Mouse (Mus musculus) CH12.LX (cell line): ENCODE data around the gene Phf21a. TPM values are rescaled to one million over a fixed set of nuclear protein-coding genes. Genes with fewer than 3 reads are reported as not detected.

Source experiments
- DNase-seq: peaks from one replicate; pipeline ENCODE4 v3.0.0-alpha.2; 2013; ENCODE audit errors: extremely low read depth
- H3K27ac ChIP-seq: 2 replicates; pipeline ENCODE4 v1.5.1; 2012; ENCODE audit warnings: low read depth, mild to moderate bottlenecking, control low read depth, moderate library complexity; ENCODE audit not compliant: insufficient read depth
- H3K27me3 ChIP-seq: replicated peaks from 2 replicates; pipeline ENCODE3; 2012; ENCODE audit warnings: inconsistent platforms
- H3K36me3 ChIP-seq, 2 experiments: replicated peaks in 1 of 2; 2 replicates each; pipeline versions ENCODE3 to v1.6.1; 2012; ENCODE audit warnings: inconsistent platforms in 1 of 2, low read length in 1 of 2, mild to moderate bottlenecking in 1 of 2, mixed read lengths in 1 of 2, moderate library complexity in 1 of 2; ENCODE audit not compliant: control insufficient read depth in 1 of 2, insufficient read depth in 1 of 2
- H3K4me1 ChIP-seq, 2 experiments: 2 replicates each; pipeline ENCODE4 v1.6.1; 2012; ENCODE audit warnings: inconsistent platforms in 1 of 2, moderate library complexity in 1 of 2; ENCODE audit not compliant: insufficient read depth in 2 of 2, control insufficient read depth in 1 of 2
- H3K4me2 ChIP-seq: 2 replicates; pipeline ENCODE4 v1.6.1; 2012; ENCODE audit warnings: low read depth, mild to moderate bottlenecking, control low read depth; ENCODE audit not compliant: poor library complexity, insufficient read depth, severe bottlenecking
- H3K4me3 ChIP-seq, 3 experiments: fragments of 150-350 bp in 1 of 3; sonication (generic) in 1 of 3; replicated peaks in 1 of 3; 2 replicates each; pipeline versions ENCODE3 to v1.5.1; 2011 to 2012; ENCODE audit warnings: low read depth in 2 of 3, low read length in 2 of 3, mild to moderate bottlenecking in 2 of 3, moderate library complexity in 2 of 3, control low read depth in 1 of 3, improper control_type of control experiment in 1 of 3, inconsistent platforms in 1 of 3, mixed read lengths in 1 of 3; ENCODE audit not compliant: poor library complexity in 1 of 3
- H3K79me2 ChIP-seq: replicated peaks from 2 replicates; pipeline ENCODE4 v1.6.1; 2012; ENCODE audit warnings: mild to moderate bottlenecking, moderate library complexity; ENCODE audit not compliant: control insufficient read depth, poor library complexity, insufficient read depth, severe bottlenecking; ENCODE audit errors: extremely low read depth
- H3K9ac ChIP-seq: 2 replicates; pipeline ENCODE4 v1.6.1; 2012; ENCODE audit warnings: low read depth, mild to moderate bottlenecking, control low read depth, moderate library complexity; ENCODE audit not compliant: insufficient read depth
- H3K9me3 ChIP-seq: replicated peaks from 2 replicates; pipeline ENCODE3; 2012; ENCODE audit warnings: low read length, inconsistent platforms, mixed read lengths
- CHD1 ChIP-seq: IDR thresholded peaks from 2 replicates; pipeline ENCODE4 v1.6.1; 2012; ENCODE audit warnings: low read depth, low read length, improper control_type of control experiment, inconsistent platforms
- CHD2 ChIP-seq: IDR thresholded peaks from 2 replicates; pipeline ENCODE4 v1.6.1; 2011; ENCODE audit warnings: low read length, improper control_type of control experiment
- CTCF ChIP-seq, 2 experiments: IDR thresholded peaks in 1 of 2; conservative IDR thresholded peaks in 1 of 2; 2 replicates each; pipeline ENCODE4 v1.5.1; 2011 to 2012; ENCODE audit warnings: low read depth in 2 of 2, low read length in 2 of 2, improper control_type of control experiment in 1 of 2, inconsistent platforms in 1 of 2, mild to moderate bottlenecking in 1 of 2, moderate library complexity in 1 of 2
- E2F4 ChIP-seq: IDR thresholded peaks from 2 replicates; pipeline ENCODE4 v1.6.1; 2011; ENCODE audit warnings: low read depth, low read length, improper control_type of control experiment; ENCODE audit not compliant: insufficient replicate concordance
- ELF1 ChIP-seq: IDR thresholded peaks from 2 replicates; pipeline ENCODE4 v1.6.1; 2014; ENCODE audit warnings: low read depth, mild to moderate bottlenecking, inconsistent platforms, low read length, improper control_type of control experiment
- EP300 ChIP-seq: IDR thresholded peaks from 2 replicates; pipeline ENCODE4 v1.6.1; 2011; ENCODE audit warnings: low read length, improper control_type of control experiment
- ETS1 ChIP-seq: conservative IDR thresholded peaks from 2 replicates; pipeline ENCODE4 v1.6.1; 2012; ENCODE audit warnings: low read depth, mild to moderate bottlenecking, inconsistent platforms, low read length, improper control_type of control experiment, moderate library complexity
- HCFC1 ChIP-seq: IDR thresholded peaks from 2 replicates; pipeline ENCODE4 v1.6.1; 2012; ENCODE audit warnings: low read depth, mild to moderate bottlenecking, inconsistent platforms, low read length, improper control_type of control experiment
- IRF4 ChIP-seq: IDR thresholded peaks from 2 replicates; pipeline ENCODE4 v1.6.1; 2014; ENCODE audit warnings: low read depth, mild to moderate bottlenecking, inconsistent platforms, low read length, improper control_type of control experiment
- JUND ChIP-seq: conservative IDR thresholded peaks from 2 replicates; pipeline ENCODE4 v1.6.1; 2011; ENCODE audit warnings: low read depth, low read length, improper control_type of control experiment
- MAFK ChIP-seq: IDR thresholded peaks from 2 replicates; pipeline ENCODE4 v1.6.1; 2011; ENCODE audit warnings: low read length, improper control_type of control experiment; ENCODE audit not compliant: insufficient replicate concordance
- MAZ ChIP-seq: IDR thresholded peaks from 2 replicates; pipeline ENCODE4 v1.6.1; 2012; ENCODE audit warnings: low read depth, mild to moderate bottlenecking, inconsistent platforms, low read length, improper control_type of control experiment, moderate library complexity
- MXI1 ChIP-seq: IDR thresholded peaks from 2 replicates; pipeline ENCODE4 v1.6.1; 2011; ENCODE audit warnings: mild to moderate bottlenecking, low read depth, low read length, improper control_type of control experiment
- NELFE ChIP-seq: IDR thresholded peaks from 2 replicates; pipeline ENCODE4 v1.6.1; 2011; ENCODE audit warnings: low read depth, low read length, improper control_type of control experiment
- NRF1 ChIP-seq: IDR thresholded peaks from 2 replicates; pipeline ENCODE4 v1.6.1; 2014; ENCODE audit warnings: low read depth, mild to moderate bottlenecking, inconsistent platforms, low read length, improper control_type of control experiment, moderate library complexity
- PAX5 ChIP-seq: IDR thresholded peaks from 2 replicates; pipeline ENCODE4 v1.6.1; 2012; ENCODE audit warnings: low read length, inconsistent platforms, mixed read lengths
- POLR2A ChIP-seq: IDR thresholded peaks from 2 replicates; pipeline ENCODE4 v1.6.1; 2011; ENCODE audit warnings: low read depth, mild to moderate bottlenecking, improper control_type of control experiment, low read length
- POLR2AphosphoS2 ChIP-seq: IDR thresholded peaks from 2 replicates; pipeline ENCODE4 v1.6.1; 2011; ENCODE audit warnings: low read depth, low read length, improper control_type of control experiment
- RAD21 ChIP-seq: IDR thresholded peaks from 2 replicates; pipeline ENCODE4 v1.6.1; 2011; ENCODE audit warnings: low read depth, mild to moderate bottlenecking, low read length, improper control_type of control experiment, moderate library complexity
- SMC3 ChIP-seq: IDR thresholded peaks from 2 replicates; pipeline ENCODE4 v1.6.1; 2011; ENCODE audit warnings: low read depth, low read length, improper control_type of control experiment
- TBP ChIP-seq: conservative IDR thresholded peaks from 2 replicates; pipeline ENCODE4 v1.6.1; 2011; ENCODE audit warnings: low read depth, low read length, improper control_type of control experiment
- TCF12 ChIP-seq: IDR thresholded peaks from 2 replicates; pipeline ENCODE4 v1.6.1; 2014; ENCODE audit warnings: low read depth, mild to moderate bottlenecking, inconsistent platforms, low read length, improper control_type of control experiment
- UBTF ChIP-seq: IDR thresholded peaks from 2 replicates; pipeline ENCODE4 v1.6.1; 2012; ENCODE audit warnings: low read depth, mild to moderate bottlenecking, inconsistent platforms, low read length, improper control_type of control experiment, moderate library complexity
- USF1 ChIP-seq: IDR thresholded peaks from 2 replicates; pipeline ENCODE4 v1.6.1; 2014; ENCODE audit warnings: low read depth, mild to moderate bottlenecking, inconsistent platforms, low read length, improper control_type of control experiment
- USF2 ChIP-seq: conservative IDR thresholded peaks from 2 replicates; pipeline ENCODE4 v1.6.1; 2011; ENCODE audit warnings: low read depth, low read length, improper control_type of control experiment
- ZC3H11A ChIP-seq: IDR thresholded peaks from 2 replicates; pipeline ENCODE4 v1.6.1; 2012; ENCODE audit warnings: low read depth, mild to moderate bottlenecking, inconsistent platforms, low read length, improper control_type of control experiment
- ZKSCAN1 ChIP-seq: IDR thresholded peaks from 2 replicates; pipeline ENCODE4 v1.6.1; 2012; ENCODE audit warnings: low read depth, inconsistent platforms, low read length, improper control_type of control experiment, borderline replicate concordance
- ZNF384 ChIP-seq: IDR thresholded peaks from 2 replicates; pipeline ENCODE4 v1.6.1; 2012; ENCODE audit warnings: low read depth, low read length, improper control_type of control experiment, inconsistent platforms
- dilution Hi-C: fragments of 300-500 bp; cut with MboI; formaldehyde crosslinking; loops from 2 replicates; pipeline ENCODE4 v1.14.3; 2020; ENCODE audit warnings: low sequenced_read_pairs; ENCODE audit not compliant: extremely low pct_unique_long_range_greater_than_20kb, extremely low pct_ligation_motif_present
- in situ Hi-C: fragments of 300-500 bp; cut with MboI; formaldehyde crosslinking; loops from 3 replicates; pipeline ENCODE4 v1.14.3; 2019; ENCODE audit warnings: low sequenced_read_pairs, low pct_ligation_motif_present, low pct_unique_long_range_greater_than_20kb, mixed read lengths
- polyA plus RNA-seq: library from polyadenylated mRNA; unstranded; fragments of >175 nt; gene quantifications from 2 replicates; pipeline ENCODE4 v1.2.1, GENCODE M21; 2012; ENCODE audit warnings: low read depth; ENCODE audit not compliant: insufficient read length
- total RNA-seq, 2 experiments: library from RNA; depleted of rRNA; stranded (reverse); fragments of 300-350 nt in 1 of 2; fragments of >200 nt in 1 of 2; gene quantifications; 2 replicates each; pipeline ENCODE4 v1.2.3; 2012 to 2014

Phf21a gene
- total and polyA plus RNA-seq, 3 experiments = 10.2 to 24.5 (median 12.0) TPM

DNA sequence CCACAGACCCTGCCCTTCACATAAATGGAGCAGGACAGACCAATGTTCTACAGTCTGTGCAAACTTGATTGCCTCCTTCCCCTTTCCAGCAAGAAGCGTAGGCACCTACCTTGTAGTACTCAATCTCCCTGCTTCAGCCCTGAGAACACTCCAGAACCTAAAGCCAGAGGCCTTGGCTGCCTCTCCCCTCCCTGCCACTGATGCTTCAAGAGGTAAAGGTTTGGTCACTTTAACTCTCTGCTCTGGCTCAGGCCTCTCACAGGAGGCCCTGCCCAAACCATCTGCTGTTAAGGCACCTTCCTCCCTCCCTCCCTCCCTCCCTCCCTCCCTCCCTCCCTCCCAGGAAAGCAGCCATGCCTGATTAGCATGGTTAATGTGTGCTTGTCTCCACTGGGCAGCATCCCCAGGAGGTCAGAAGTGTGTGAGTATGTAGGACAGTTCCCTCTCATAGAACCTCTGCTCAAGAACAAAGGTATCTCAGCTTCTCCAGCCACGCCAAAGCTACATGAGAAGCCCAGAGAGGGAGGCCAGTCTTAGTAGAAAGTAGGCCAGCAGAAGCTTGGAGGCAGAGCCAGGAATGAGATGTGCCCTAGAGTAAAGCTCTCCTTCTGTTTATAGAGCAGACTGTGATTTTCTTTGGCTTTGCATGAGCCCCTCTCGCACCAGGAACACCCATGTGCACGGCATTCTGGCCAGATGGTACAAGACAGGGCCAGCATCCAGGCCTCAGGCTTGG is 309.8 kb downstream of the Phf21a start:
- Histone ChIP-seq H3K79me2 (no peaks in the 10 kb centered on the region), H3K4me3 (no peak overlapping the region), H3K4me2 (no peak overlapping the region), H3K27me3 (no peaks in the 10 kb centered on the region), H3K9me3 (peaks cover 10% of the 10 kb centered on the region), H3K4me1 (peaks cover 10 to 53% of the 10 kb centered on the region in 2 experiments), H3K9ac (no peak overlapping the region), H3K36me3 (peaks cover 27 to 50% of the 10 kb centered on the region in 2 experiments), H3K27ac (no peak overlapping the region)
- TF ChIP-seq POLR2A (no peak), SMC3 (no peak), MAZ (no peak), NELFE (no peak), CTCF (conservative IDR thresholded peaks at IDR 0.05 in 1 of 2, IDR thresholded peaks at IDR 0.05 in 1 of 2; ENCODE audit: low read depth in 2 of 2, low read length in 2 of 2) (no peak), ZKSCAN1 (no peak), TCF12 (no peak), ETS1 (no peak), TBP (no peak), RAD21 (no peak), HCFC1 (no peak), ZNF384 (no peak), ELF1 (no peak), E2F4 (no peak), USF2 (no peak), ZC3H11A (no peak), USF1 (no peak), IRF4 (no peak), POLR2AphosphoS2 (no peak), PAX5 (no peak)
- no peak for DNase-seq
- dilution Hi-C loops = no loop called here
- in situ Hi-C loops = no loop called here

DNA sequence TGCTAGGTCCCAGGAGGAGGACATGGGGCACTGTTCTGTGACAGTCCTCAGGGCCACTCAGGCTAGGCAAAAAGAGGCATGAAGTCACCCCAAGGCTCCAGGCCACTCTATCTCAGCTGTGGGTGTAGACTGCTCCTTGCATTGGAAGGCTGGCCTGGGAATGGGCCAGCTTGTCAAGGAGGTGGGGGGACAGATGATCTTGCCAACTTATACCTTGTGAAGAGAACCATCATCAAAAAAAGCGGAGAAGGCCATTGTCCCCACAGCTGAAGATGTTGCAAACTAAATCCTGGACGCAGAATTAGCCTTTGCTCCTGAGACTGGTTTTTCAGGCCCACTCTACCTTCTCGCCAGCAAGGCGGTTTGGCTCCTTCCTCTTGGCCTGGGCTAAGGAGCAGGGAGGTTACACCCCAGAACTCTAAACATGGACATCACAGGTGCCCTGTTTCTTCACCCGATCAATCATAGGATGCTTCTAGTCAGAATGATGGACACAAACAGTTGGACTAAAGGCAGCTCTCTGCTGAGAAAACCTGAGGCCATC is 310.9 kb downstream of the Phf21a start:
- Histone ChIP-seq H3K27me3 (no peaks in the 10 kb centered on the region), H3K79me2 (no peaks in the 10 kb centered on the region)
- TF ChIP-seq RAD21 (no peak), TBP (no peak), TCF12 (no peak), ZKSCAN1 (no peak), SMC3 (no peak), CHD1 (no peak), NELFE (no peak), NRF1 (no peak), MXI1 (no peak), EP300 (no peak), MAFK (no peak), POLR2A (no peak), CHD2 (no peak), ETS1 (no peak), PAX5 (no peak), UBTF (no peak), JUND (no peak)
- TF ChIP-seq, all 38 proteins: peak for 0
- Histone ChIP-seq H3K9me3 (peaks cover 10% of the 10 kb centered on the region), H3K4me1 (peaks cover 10 to 53% of the 10 kb centered on the region in 2 experiments), H3K9ac (no peak overlapping the region), H3K4me2 (no peak overlapping the region), H3K36me3 (peaks cover 38 to 60% of the 10 kb centered on the region in 2 experiments), H3K27ac (no peak overlapping the region), H3K4me3 (no peak overlapping the region)
- dilution Hi-C loops (no loop called here), in situ Hi-C loops (no loop called here)
- DNase-seq = no peak
